Mouse (Mus musculus): ENCODE data around the gene Ccdc181.

GRCm38 (mm10) chr1:164307922-164308321, 32.5 kb downstream of the Ccdc181 start:
- TF ChIP-seq CTCF (conservative IDR thresholded peaks at IDR 0.05; ENCODE audit: low read length) = no peak
- no peak for TF ChIP-seq POU5F1 (IDR thresholded peaks at IDR 0.05; ENCODE audit: borderline replicate concordance, low read length)
- TF ChIP-seq NANOG (IDR thresholded peaks at IDR 0.05; ENCODE audit: borderline replicate concordance, low read length) = no peak
